Mouse (Mus musculus) lung, adult 2 months (tissue): ENCODE measurements around the gene Dvl2. TPM values are rescaled to one million over a fixed set of nuclear protein-coding genes. Genes with fewer than 3 reads are reported as not detected.
A peak's percentile ranks its signal among the peaks of the same experiment; 100 is the strongest.

Experiments used
- DNase-seq: peaks from one replicate; pipeline ENCODE4 v3.0.0; 2022
- H3K4me1 ChIP-seq: fragments of 200-500 bp; 2 replicates; pipeline ENCODE4 v1.6.1; 2011; ENCODE audit warnings: low read length; ENCODE audit not compliant: control insufficient read depth, insufficient read depth
- H3K4me3 ChIP-seq: fragments of 200-500 bp; replicated peaks from 2 replicates; pipeline ENCODE3; 2011; ENCODE audit warnings: low read depth, mild to moderate bottlenecking, control low read depth, low read length; ENCODE audit errors: extremely low read depth
- CTCF ChIP-seq: fragments of 200-500 bp; IDR thresholded peaks from 2 replicates; pipeline ENCODE4 v1.5.1; 2011; ENCODE audit warnings: mild to moderate bottlenecking, low read length, control low read depth; ENCODE audit not compliant: insufficient read depth
- POLR2A ChIP-seq: fragments of 200-500 bp; IDR thresholded peaks from 2 replicates; pipeline ENCODE4 v1.6.1; 2011; ENCODE audit warnings: low read depth, mild to moderate bottlenecking, control low read depth, low read length, borderline replicate concordance; ENCODE audit errors: extremely low read depth
- WGBS: fragments of 180-500 bp; shearing (Covaris S2); methylation state at CpG from one replicate; pipeline ENCODE4 v1.1.7; 2018; 5-methylcytosine and 5-hydroxymethylcytosine counted together
- polyA plus RNA-seq: library from polyadenylated mRNA; depleted of rRNA; stranded (reverse); fragments of >200 nt; gene quantifications from 2 replicates; pipeline ENCODE4 v1.2.3, GENCODE M21; 2012

Gene Dvl2
- polyA plus RNA-seq, 1 experiment = 20.8 TPM

- no peak for TF ChIP-seq CTCF
- no peak for TF ChIP-seq POLR2A
- peaks cover 9% of the 10 kb centered on the region for H3K4me1 ChIP-seq
- H3K4me3 ChIP-seq = no peak overlapping the region
- DNase-seq = no peak
- WGBS = 77% methylated on average over 8 of the region's 8 CpGs
These were observed 729 bp upstream of the Dvl2 start for GRCm38 (mm10) chr11:69999666-70000065.

- Histone ChIP-seq H3K4me1 (peaks cover 9% of the 10 kb centered on the region), H3K4me3 (peak overlapping the region; percentile 90)
- TF ChIP-seq CTCF (no peak), POLR2A (no peak)
- 11% methylated on average over 8 of the region's 8 CpGs for WGBS
- no peak for DNase-seq
These were observed 764 bp downstream of the Dvl2 start for GRCm38 (mm10) chr11:70001159-70001558.

GRCm38 (mm10) chr11:70001865-70002264, 1.5 kb downstream of the Dvl2 start:
- no peak for DNase-seq
- Histone ChIP-seq H3K4me3 (no peak overlapping the region), H3K4me1 (peaks cover 9% of the 10 kb centered on the region)
- 0 out of 2 replicates have a peak, but pooled peaks have one; percentile 5 for TF ChIP-seq CTCF
- TF ChIP-seq POLR2A = no peak

GRCm38 (mm10) chr11:70002471-70002870, 2.1 kb downstream of the Dvl2 start:
- TF ChIP-seq CTCF (no peak), POLR2A (no peak)
- Histone ChIP-seq H3K4me3 (no peak overlapping the region), H3K4me1 (peaks cover 9% of the 10 kb centered on the region)
- no peak for DNase-seq
- WGBS = 83% methylated on average over 2 of the region's 2 CpGs

GRCm38 (mm10) chr11:70005521-70005920, 5.1 kb downstream of the Dvl2 start:
- Histone ChIP-seq H3K4me1 (peaks cover 9% of the 10 kb centered on the region), H3K4me3 (no peak overlapping the region)
- 57% methylated on average over 5 of the region's 5 CpGs for WGBS
- DNase-seq = no peak
- no peak for TF ChIP-seq POLR2A
- peak; percentile 30; the same call in 1 of the 2 replicates for TF ChIP-seq CTCF

GRCm38 (mm10) chr11:70010033-70010432, 9.6 kb downstream of the Dvl2 start:
- no peak overlapping the region for H3K4me3 ChIP-seq
- 82% methylated on average over 6 of the region's 6 CpGs for WGBS
- H3K4me1 ChIP-seq = peaks cover 2% of the 10 kb centered on the region; the same call in 1 of the 2 replicates
- TF ChIP-seq POLR2A = no peak
- TF ChIP-seq CTCF = no peak
- no peak for DNase-seq

GRCm38 (mm10) chr11:70010548-70010947, 10.2 kb downstream of the Dvl2 start:
- Histone ChIP-seq H3K4me1 (peaks cover 2% of the 10 kb centered on the region; the same call in 1 of the 2 replicates), H3K4me3 (no peak overlapping the region)
- WGBS = 82% methylated on average over 12 of the region's 12 CpGs
- DNase-seq = no peak
- no peak for TF ChIP-seq CTCF
- TF ChIP-seq POLR2A = no peak

GRCm38 (mm10) chr11:70010961-70011360, 10.6 kb downstream of the Dvl2 start:
- DNase-seq = no peak
- TF ChIP-seq CTCF (no peak), POLR2A (no peak)
- 89% methylated on average over 10 of the region's 10 CpGs for WGBS
- H3K4me1 ChIP-seq = peaks cover 2% of the 10 kb centered on the region; the same call in 1 of the 2 replicates
- H3K4me3 ChIP-seq = no peak overlapping the region

- no peak for TF ChIP-seq POLR2A
- DNase-seq = no peak
- Histone ChIP-seq H3K4me3 (no peak overlapping the region), H3K4me1 (peaks cover 3% of the 10 kb centered on the region; the same call in 1 of the 2 replicates)
- WGBS = 87% methylated on average over 9 of the region's 9 CpGs
These were observed 12.5 kb downstream of the Dvl2 start for GRCm38 (mm10) chr11:70012931-70013330.

GRCm38 (mm10) chr11:70013408-70013807, 13.0 kb downstream of the Dvl2 start:
- no peak for DNase-seq
- WGBS = 84% methylated on average over 3 of the region's 3 CpGs
- Histone ChIP-seq H3K4me1 (peaks cover 6% of the 10 kb centered on the region), H3K4me3 (no peak overlapping the region)
- no peak for TF ChIP-seq POLR2A
- TF ChIP-seq CTCF = no peak
